Mouse (Mus musculus) heart, embryonic 12.5 days (tissue): ENCODE results near the gene Lpxn. TPM values are rescaled to one million over a fixed set of nuclear protein-coding genes. Genes with fewer than 3 reads are reported as not detected.
A peak's percentile ranks its signal among the peaks of the same experiment; 100 is the strongest.

Source experiments
- ATAC-seq: fragments of 200-750 bp; cut with Nextera tagmentation; 2 replicates; pipeline ENCODE4 v1.8.0; 2017; ENCODE audit warnings: moderate TSS enrichment, moderate library complexity; ENCODE audit not compliant: insufficient number of reproducible peaks, low FRiP score
- H3K27ac ChIP-seq: fragments of 300-500 bp; sonication (generic); 2 replicates; pipeline ENCODE4 v1.5.1; 2016; ENCODE audit warnings: mild to moderate bottlenecking, moderate library complexity; ENCODE audit not compliant: poor library complexity, severe bottlenecking
- H3K27me3 ChIP-seq: fragments of 300-500 bp; sonication (generic); replicated peaks from 2 replicates; pipeline ENCODE4 v1.6.1; 2016; ENCODE audit warnings: mild to moderate bottlenecking, moderate library complexity
- H3K36me3 ChIP-seq: fragments of 300-500 bp; sonication (generic); 2 replicates; pipeline ENCODE4 v1.6.1; 2016; ENCODE audit warnings: mild to moderate bottlenecking, moderate library complexity
- H3K4me1 ChIP-seq: fragments of 300-500 bp; sonication (generic); replicated peaks from 2 replicates; pipeline ENCODE4 v1.6.1; 2016; ENCODE audit warnings: mild to moderate bottlenecking
- H3K4me2 ChIP-seq: fragments of 300-500 bp; sonication (generic); 2 replicates; pipeline ENCODE4 v1.6.1; 2016; ENCODE audit warnings: mild to moderate bottlenecking, moderate library complexity
- H3K4me3 ChIP-seq: fragments of 300-500 bp; sonication (generic); 2 replicates; pipeline ENCODE4 v1.5.1; 2016; ENCODE audit warnings: mild to moderate bottlenecking
- H3K9ac ChIP-seq: fragments of 300-500 bp; sonication (generic); 2 replicates; pipeline ENCODE4 v1.6.1; 2016; ENCODE audit warnings: mild to moderate bottlenecking, moderate library complexity
- H3K9me3 ChIP-seq: fragments of 300-500 bp; sonication (generic); replicated peaks from 2 replicates; pipeline ENCODE4 v1.6.1; 2016; ENCODE audit warnings: mild to moderate bottlenecking, moderate library complexity
- WGBS: fragments of 180-500 bp; shearing (Covaris S2); methylation state at CpG from one replicate; pipeline ENCODE4 v1.1.7; 2016; 5-methylcytosine and 5-hydroxymethylcytosine counted together
- polyA plus RNA-seq: library from polyadenylated mRNA; unstranded; fragments of >200 nt; fragmentation: Nextera tagmentation; extraction: Ambion mirVana; gene quantifications from 2 replicates; pipeline ENCODE4 v1.2.1, GENCODE M21; 2016

Gene Lpxn
- polyA plus RNA-seq, result 0.54 and 0.75 TPM in 2 replicates

GRCm38 (mm10) chr19:12795511-12796327 lies at the start of gene Lpxn, which contains the start of gene Zfp91:
Gene Lpxn, plus strand, starts transcription at chr19:12796193.
Gene Zfp91, minus strand, starts transcription at chr19:12796126.
- peak within 1 kb of the TSS; percentile 100 for H3K27ac ChIP-seq
- peak within 1 kb of the TSS; percentile 99 for H3K4me3 ChIP-seq
- peak within 1 kb of the TSS; percentile 75 for H3K4me2 ChIP-seq
- H3K36me3 ChIP-seq, result no peaks in the 10 kb centered on the region
- WGBS, result under 1% methylated on average over 55 of the region's 76 CpGs
- H3K27me3 ChIP-seq, result no peaks in the 10 kb centered on the region
- H3K9me3 ChIP-seq, result no peaks in the 10 kb centered on the region
- H3K4me1 ChIP-seq, result peaks cover 3% of the 10 kb centered on the region
- ATAC-seq, result peak; percentile 94
- peak within 1 kb of the TSS; percentile 100 for H3K9ac ChIP-seq

- no peak overlapping the region for H3K4me2 ChIP-seq
- no peak overlapping the region for H3K4me3 ChIP-seq
- no peaks in the 10 kb centered on the region for H3K9me3 ChIP-seq
- no peaks in the 10 kb centered on the region for H3K27me3 ChIP-seq
- ATAC-seq, result no peak
- no peaks in the 10 kb centered on the region for H3K36me3 ChIP-seq
- 70% methylated on average over 3 of the region's 3 CpGs for WGBS
- no peak overlapping the region for H3K9ac ChIP-seq
- H3K4me1 ChIP-seq, result no peaks in the 10 kb centered on the region
- H3K27ac ChIP-seq, result no peak overlapping the region
Observed at GRCm38 (mm10) chr19:12756286-12756685, 39.7 kb upstream of the Lpxn start.

GRCm38 (mm10) chr19:12758936-12759478 lies 37.0 kb upstream of the Lpxn start:
- H3K27me3 ChIP-seq, result no peaks in the 10 kb centered on the region
- peaks cover 20% of the 10 kb centered on the region for H3K36me3 ChIP-seq
- H3K27ac ChIP-seq, result no peak overlapping the region
- ATAC-seq, result no peak
- no peaks in the 10 kb centered on the region for H3K9me3 ChIP-seq
- H3K4me2 ChIP-seq, result no peak overlapping the region
- no peaks in the 10 kb centered on the region for H3K4me1 ChIP-seq
- no peak overlapping the region for H3K4me3 ChIP-seq
- no peak overlapping the region for H3K9ac ChIP-seq
- 94% methylated on average over 1 of the region's 1 CpGs for WGBS

GRCm38 (mm10) chr19:12759656-12760055 lies 36.3 kb upstream of the Lpxn start:
- Histone ChIP-seq H3K4me2 (no peak overlapping the region), H3K36me3 (peaks cover 25% of the 10 kb centered on the region), H3K4me1 (no peaks in the 10 kb centered on the region), H3K4me3 (no peak overlapping the region), H3K9ac (no peak overlapping the region), H3K27ac (no peak overlapping the region), H3K9me3 (no peaks in the 10 kb centered on the region), H3K27me3 (no peaks in the 10 kb centered on the region)
- WGBS, result 82% methylated on average over 2 of the region's 2 CpGs
- ATAC-seq, result no peak

- H3K27me3 ChIP-seq, result no peaks in the 10 kb centered on the region
- no peak for ATAC-seq
- H3K9ac ChIP-seq, result no peak overlapping the region
- no peaks in the 10 kb centered on the region for H3K4me1 ChIP-seq
- H3K36me3 ChIP-seq, result peaks cover 37% of the 10 kb centered on the region
- no peak overlapping the region for H3K4me3 ChIP-seq
- no peak overlapping the region for H3K27ac ChIP-seq
- WGBS, result 53% methylated on average over 2 of the region's 2 CpGs
- H3K9me3 ChIP-seq, result no peaks in the 10 kb centered on the region
- no peak overlapping the region for H3K4me2 ChIP-seq
Observed at GRCm38 (mm10) chr19:12762212-12763130, 33.5 kb upstream of the Lpxn start.

GRCm38 (mm10) chr19:12765308-12765707 lies 30.7 kb upstream of the Lpxn start, which contains the start of gene Cntf:
Gene Cntf, minus strand, starts transcription at chr19:12765632.
- H3K4me3 ChIP-seq, result no peak within 1 kb of the TSS
- H3K27ac ChIP-seq, result no peak within 1 kb of the TSS
- H3K9ac ChIP-seq, result no peak within 1 kb of the TSS
- H3K9me3 ChIP-seq, result no peaks in the 10 kb centered on the region
- H3K4me2 ChIP-seq, result no peak within 1 kb of the TSS
- no peak for ATAC-seq
- H3K4me1 ChIP-seq, result no peaks in the 10 kb centered on the region
- no peaks in the 10 kb centered on the region for H3K27me3 ChIP-seq
- H3K36me3 ChIP-seq, result peaks cover 61% of the 10 kb centered on the region
- WGBS, result 66% methylated on average over 7 of the region's 7 CpGs

- no peak overlapping the region for H3K27ac ChIP-seq
- H3K9ac ChIP-seq, result no peak overlapping the region
- WGBS, result 89% methylated on average over 5 of the region's 5 CpGs
- H3K4me3 ChIP-seq, result no peak overlapping the region
- H3K36me3 ChIP-seq, result peaks cover 43% of the 10 kb centered on the region
- no peaks in the 10 kb centered on the region for H3K27me3 ChIP-seq
- no peaks in the 10 kb centered on the region for H3K4me1 ChIP-seq
- H3K4me2 ChIP-seq, result no peak overlapping the region
- H3K9me3 ChIP-seq, result no peaks in the 10 kb centered on the region
- ATAC-seq, result no peak
Observed at GRCm38 (mm10) chr19:12770888-12771287, 25.1 kb upstream of the Lpxn start.

GRCm38 (mm10) chr19:12780437-12780836 lies 15.6 kb upstream of the Lpxn start:
- Histone ChIP-seq H3K4me1 (no peaks in the 10 kb centered on the region), H3K9ac (no peak overlapping the region), H3K36me3 (peaks cover 20% of the 10 kb centered on the region), H3K27ac (no peak overlapping the region), H3K4me3 (no peak overlapping the region), H3K9me3 (no peaks in the 10 kb centered on the region), H3K27me3 (no peaks in the 10 kb centered on the region), H3K4me2 (no peak overlapping the region)
- no peak for ATAC-seq

- WGBS, result 84% methylated on average over 2 of the region's 2 CpGs
- Histone ChIP-seq H3K4me1 (peaks cover 3% of the 10 kb centered on the region), H3K4me3 (no peak overlapping the region), H3K36me3 (no peaks in the 10 kb centered on the region), H3K27me3 (no peaks in the 10 kb centered on the region), H3K9ac (no peak overlapping the region), H3K4me2 (no peak overlapping the region), H3K9me3 (no peaks in the 10 kb centered on the region), H3K27ac (no peak overlapping the region)
- no peak for ATAC-seq
Observed at GRCm38 (mm10) chr19:12786803-12787395, 9.1 kb upstream of the Lpxn start.

GRCm38 (mm10) chr19:12787721-12788120 lies 8.3 kb upstream of the Lpxn start:
- Histone ChIP-seq H3K9ac (no peak overlapping the region), H3K4me2 (no peak overlapping the region), H3K9me3 (no peaks in the 10 kb centered on the region), H3K27ac (no peak overlapping the region), H3K4me3 (no peak overlapping the region), H3K4me1 (peaks cover 3% of the 10 kb centered on the region), H3K27me3 (no peaks in the 10 kb centered on the region), H3K36me3 (no peaks in the 10 kb centered on the region)
- 86% methylated on average over 4 of the region's 4 CpGs for WGBS
- ATAC-seq, result no peak

- H3K4me2 ChIP-seq, result no peak overlapping the region
- ATAC-seq, result no peak
- no peaks in the 10 kb centered on the region for H3K9me3 ChIP-seq
- peaks cover 3% of the 10 kb centered on the region for H3K4me1 ChIP-seq
- no peak overlapping the region for H3K27ac ChIP-seq
- H3K9ac ChIP-seq, result no peak overlapping the region
- H3K27me3 ChIP-seq, result no peaks in the 10 kb centered on the region
- H3K36me3 ChIP-seq, result no peaks in the 10 kb centered on the region
- no peak overlapping the region for H3K4me3 ChIP-seq
Observed at GRCm38 (mm10) chr19:12792374-12792773, 3.6 kb upstream of the Lpxn start.
